Mouse (Mus musculus): Measurements from ENCODE around the gene Pgf.
"Not testable (repeated sequence)": the region's sequence is repeated elsewhere in the genome, so short reads cannot be mapped to it uniquely, and the experiment has no call there.

Gene Pgf

GRCm38 (mm10) chr12:85158801-85159200 lies 18.8 kb downstream of the Pgf start:
- no peak for DNase-seq (ENCODE audit: extremely low spot score)

- no peak for DNase-seq (ENCODE audit: extremely low spot score)
Observed at GRCm38 (mm10) chr12:85157797-85158460, 19.7 kb downstream of the Pgf start.

DNA sequence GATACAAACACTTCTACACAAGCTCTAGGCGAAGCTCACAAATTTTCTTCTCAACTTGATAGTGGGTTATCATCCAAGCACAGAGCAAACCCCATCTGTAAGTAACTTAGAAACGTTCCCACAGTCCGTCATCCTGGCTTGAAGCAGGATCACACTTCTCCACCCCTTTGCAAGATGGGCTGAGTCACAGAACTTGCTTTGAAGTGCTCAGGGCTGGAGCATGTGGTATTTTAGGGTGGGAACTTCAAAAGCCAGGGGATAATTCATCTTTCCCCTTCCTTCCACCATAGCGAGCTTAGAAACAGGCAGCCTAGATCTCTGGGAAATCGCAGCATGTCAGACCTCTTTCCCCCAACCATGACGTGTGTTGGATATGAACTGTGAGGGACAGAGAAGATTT lies 21.3 kb downstream of the Pgf start:
- DNase-seq (ENCODE audit: extremely low spot score), result no peak

DNA sequence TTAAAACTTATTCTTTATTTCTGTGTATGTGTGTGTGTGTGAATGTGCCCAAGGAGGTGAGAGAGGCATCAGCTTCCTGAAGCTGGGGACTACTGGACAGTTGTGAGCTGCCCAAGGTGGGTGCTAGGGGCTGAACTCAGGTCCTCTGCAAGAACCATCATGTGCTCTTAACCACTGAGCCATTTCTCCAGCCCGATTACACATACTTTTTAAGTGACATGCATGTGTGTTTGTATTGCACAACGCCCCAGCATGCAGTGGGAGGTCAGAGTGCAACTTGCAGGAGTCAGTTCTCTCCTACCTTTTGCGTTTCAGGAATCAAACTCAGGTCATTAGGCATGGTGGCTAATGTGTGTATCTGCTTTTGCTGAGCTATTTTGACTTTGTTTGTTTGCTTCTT lies 24.6 kb downstream of the Pgf start:
- no peak for DNase-seq (ENCODE audit: extremely low spot score)

DNA sequence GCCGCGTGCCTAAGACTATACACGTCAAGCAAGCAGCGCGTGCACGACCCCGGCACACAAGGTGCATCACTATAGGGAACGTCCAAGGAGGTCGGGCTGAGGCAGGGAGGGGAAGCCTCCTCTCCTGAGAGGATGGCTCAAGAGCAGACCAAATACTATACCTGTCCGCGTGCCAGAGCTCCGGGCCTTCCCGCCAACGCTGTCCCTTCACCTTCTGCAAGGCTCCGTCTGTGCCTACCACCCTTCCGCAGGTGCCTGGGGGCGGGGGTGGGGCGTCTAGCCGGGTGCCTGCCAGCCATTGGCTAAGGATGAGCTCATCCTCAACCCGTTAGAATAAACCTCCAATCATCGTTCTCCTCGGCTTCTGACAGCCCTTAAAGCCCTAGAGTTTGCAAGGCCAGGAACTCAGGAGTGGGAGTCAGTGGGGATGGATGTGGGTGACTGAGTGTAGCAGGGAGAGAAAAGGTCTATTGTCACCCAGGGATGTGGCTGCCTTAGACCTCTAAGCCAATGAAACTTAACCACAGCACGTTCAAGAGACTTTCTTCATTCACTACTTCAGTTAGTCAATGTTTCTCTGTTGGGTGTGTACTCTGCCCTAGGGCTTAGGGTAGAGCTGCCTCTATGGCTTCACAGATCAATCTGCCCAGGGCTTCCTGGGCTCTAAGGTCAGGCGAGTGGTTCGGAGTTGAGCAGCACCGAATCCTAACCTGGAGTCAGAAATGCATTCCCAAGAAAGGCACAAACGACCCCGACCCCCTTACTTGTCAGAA lies 26.4 kb downstream of the Pgf start, which contains the start of gene Rps6kl1:
Gene Rps6kl1, minus strand, starts transcription at position 263 of the 773 bp plus-strand sequence.
- DNase-seq (ENCODE audit: extremely low spot score), result peak; percentile 41

- DNase-seq (ENCODE audit: extremely low spot score), result no peak
Observed at GRCm38 (mm10) chr12:85150321-85151001, 27.1 kb downstream of the Pgf start.

DNA sequence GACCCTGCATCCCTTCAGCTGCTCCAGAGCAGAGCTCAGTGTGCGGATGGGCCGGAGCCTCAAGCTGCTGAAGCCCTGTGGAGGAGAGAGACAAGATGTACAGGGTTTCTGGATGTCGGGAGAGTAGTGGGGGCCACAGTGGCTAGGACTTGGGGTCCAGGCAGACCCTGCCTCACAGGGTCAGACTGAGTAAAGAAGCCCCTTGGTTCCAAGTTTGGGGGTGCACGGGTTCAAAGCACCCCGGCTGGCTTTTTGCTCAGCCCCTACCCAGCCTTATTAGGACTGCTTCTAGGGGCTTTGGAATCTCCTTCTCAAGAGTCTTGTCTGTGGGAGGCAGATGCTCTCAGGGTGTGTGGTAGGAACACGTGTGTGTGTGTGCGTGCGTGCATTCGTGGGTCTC lies 30.7 kb downstream of the Pgf start:
- DNase-seq (ENCODE audit: extremely low spot score), result no peak

DNA sequence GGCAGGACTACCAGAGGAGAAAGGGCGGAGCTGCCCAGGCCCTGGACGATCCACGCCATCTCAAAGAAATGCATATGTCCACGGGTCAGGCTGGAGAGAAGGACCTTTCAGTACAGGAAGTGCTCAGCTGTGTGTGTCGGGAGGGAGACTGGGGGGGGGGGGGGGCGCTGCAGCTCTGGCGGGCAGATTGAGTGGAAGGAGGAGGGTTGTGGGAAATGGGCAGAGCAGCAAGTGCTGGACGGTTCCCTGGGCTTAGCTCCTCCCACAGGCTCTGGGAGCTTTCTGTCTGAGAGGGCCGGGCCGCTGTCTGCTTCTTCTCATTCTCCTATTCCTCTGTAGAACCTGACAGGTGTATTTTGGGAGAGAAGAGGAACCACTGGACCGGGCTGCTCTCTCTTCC lies 31.2 kb downstream of the Pgf start:
- DNase-seq (ENCODE audit: extremely low spot score), result no peak

- DNase-seq (ENCODE audit: extremely low spot score), result no peak
Observed at GRCm38 (mm10) chr12:85145630-85146029, 32.0 kb downstream of the Pgf start.

- no peak for DNase-seq (ENCODE audit: extremely low spot score)
Observed at GRCm38 (mm10) chr12:85144821-85145220, 32.8 kb downstream of the Pgf start.

GRCm38 (mm10) chr12:85144276-85144675 lies 33.3 kb downstream of the Pgf start:
- DNase-seq (ENCODE audit: extremely low spot score), result not testable (repeated sequence)

- peak; percentile 86 for DNase-seq (ENCODE audit: extremely low spot score)
Observed at GRCm38 (mm10) chr12:85142803-85143202, 34.8 kb downstream of the Pgf start.

DNA sequence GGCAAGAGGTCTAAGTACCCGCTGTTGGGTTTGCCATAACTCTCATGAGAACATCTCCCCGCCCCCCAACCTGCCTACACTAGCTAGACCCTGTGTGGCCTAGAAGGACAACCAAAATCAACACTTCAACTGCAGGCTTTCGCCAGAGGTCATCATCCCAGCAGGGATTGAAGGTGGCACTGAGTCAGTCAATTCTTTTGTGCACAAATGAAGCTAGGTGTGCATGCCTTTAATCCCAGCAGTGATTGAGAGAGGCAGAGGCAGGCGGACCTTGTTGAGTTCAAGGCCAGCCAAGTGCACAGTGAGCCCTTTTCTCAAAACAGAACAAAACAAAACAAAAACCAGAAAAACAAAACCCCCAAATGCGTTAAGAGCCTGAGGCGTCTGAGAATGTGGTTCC lies 36.5 kb downstream of the Pgf start:
- DNase-seq (ENCODE audit: extremely low spot score), result no peak

GRCm38 (mm10) chr12:85140036-85140701 lies 37.4 kb downstream of the Pgf start:
- DNase-seq (ENCODE audit: extremely low spot score), result no peak

DNA sequence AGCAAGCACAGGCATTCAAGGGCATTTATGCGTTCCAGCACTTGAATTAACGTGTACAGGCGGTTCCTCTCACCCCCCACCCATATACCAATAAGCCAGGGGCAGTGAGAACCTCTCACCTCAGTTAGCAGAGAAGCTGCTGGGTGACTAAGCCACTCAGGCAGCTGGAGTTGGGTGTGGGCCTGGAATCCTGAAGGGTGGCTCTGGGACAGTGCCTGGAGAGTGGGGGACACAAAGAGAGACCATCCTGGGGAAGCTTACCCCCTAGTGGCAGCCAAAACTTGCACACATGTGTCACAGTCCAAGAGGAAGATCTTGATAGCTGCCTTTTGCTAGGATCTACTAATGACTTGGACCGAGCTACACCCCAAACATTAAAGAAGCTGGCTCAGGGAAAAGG lies 41.0 kb downstream of the Pgf start:
- DNase-seq (ENCODE audit: extremely low spot score), result no peak

DNA sequence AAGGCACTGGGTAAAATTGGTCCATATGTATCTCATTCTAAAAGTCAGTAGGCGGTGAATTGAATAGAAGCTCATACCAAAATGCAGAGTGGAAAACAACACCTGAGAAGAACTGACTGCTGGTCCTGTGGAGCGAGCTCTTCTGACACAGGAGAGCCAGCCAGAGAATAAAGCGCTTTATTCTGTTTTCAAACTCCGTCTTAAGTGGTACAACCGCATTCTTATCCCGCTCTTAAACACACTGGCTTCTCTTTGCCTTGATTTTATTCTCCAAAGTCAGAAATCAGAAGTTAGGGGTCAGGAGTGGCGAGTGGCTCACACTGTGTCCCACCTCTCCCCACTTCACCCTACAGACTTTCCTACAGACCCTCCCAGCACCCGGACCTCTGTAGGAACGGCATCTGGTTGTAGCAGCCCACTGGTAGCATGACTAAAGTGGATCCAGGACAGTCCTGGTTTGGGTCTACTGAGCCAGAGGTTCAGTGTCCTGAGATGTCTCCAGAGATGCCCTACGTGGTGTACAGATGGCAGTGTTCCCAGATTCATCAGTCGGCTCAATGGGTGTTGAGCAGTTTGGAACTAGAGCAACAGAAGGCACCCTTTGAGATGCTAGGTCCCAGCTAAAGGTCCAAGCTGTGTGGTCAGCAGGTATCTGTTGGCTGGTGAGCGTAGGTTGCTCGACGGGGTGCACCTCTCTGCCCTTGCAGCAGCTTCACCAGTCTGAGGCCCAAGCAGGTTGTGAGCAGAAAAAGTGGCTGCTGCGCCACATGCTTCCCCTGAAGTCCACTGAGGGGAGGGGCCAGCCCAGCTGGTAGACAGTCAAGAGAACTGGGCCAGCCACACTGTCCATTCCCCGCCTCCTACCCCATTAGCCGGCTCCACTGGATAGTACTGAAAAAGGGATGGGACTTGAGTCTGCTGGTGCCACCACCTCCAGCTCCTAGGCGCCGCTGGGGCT lies 41.8 kb downstream of the Pgf start:
- no peak for DNase-seq (ENCODE audit: extremely low spot score)

- no peak for DNase-seq (ENCODE audit: extremely low spot score)
Observed at GRCm38 (mm10) chr12:85134043-85134794, 43.4 kb downstream of the Pgf start.

DNA sequence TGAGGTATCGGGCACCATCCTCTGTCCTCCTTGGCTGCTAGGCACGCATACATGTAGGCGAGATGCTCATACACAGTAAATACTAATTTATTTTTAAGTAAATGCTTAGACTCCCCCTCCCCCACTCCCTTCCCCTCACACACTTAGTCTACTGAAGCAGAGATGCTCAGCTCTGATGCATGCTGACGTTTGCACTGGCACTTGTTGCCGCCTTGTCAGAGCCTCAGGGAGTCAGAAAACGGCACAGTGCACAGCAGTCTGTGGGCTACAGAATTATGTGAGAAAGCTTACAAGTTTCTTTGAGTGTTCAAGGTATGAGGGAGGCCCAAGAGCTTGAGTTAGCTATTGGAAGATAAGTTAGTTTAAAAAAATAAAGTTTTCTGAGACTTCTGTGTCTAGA lies 46.2 kb downstream of the Pgf start:
- no peak for DNase-seq (ENCODE audit: extremely low spot score)

DNA sequence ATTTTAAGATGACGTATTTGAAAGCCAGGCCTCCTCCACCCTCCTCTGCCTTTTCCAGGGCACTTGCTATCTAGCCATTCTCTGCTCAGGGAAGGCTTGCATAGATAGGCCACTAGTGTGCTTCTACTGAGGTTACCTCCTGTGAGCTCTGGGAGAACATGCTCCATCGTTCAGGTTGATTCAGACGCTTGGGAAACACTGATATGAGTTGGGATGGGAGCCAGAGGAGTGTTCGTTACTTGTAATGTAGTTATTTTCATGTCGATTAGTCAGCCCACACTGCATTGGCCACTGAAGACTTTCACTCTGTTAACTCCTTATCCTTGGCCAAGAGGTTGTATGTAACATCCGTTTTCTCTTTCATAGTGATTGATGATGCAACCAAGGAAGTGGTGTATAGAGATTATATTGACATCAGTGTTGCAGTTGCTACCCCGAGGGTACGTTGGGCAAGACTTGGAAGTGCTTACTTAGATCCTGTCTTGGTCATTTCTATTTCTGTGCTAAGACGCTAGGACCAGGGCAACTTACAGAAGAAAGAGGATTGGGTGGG lies 48.1 kb downstream of the Pgf start:
- no peak for DNase-seq (ENCODE audit: extremely low spot score)

DNA sequence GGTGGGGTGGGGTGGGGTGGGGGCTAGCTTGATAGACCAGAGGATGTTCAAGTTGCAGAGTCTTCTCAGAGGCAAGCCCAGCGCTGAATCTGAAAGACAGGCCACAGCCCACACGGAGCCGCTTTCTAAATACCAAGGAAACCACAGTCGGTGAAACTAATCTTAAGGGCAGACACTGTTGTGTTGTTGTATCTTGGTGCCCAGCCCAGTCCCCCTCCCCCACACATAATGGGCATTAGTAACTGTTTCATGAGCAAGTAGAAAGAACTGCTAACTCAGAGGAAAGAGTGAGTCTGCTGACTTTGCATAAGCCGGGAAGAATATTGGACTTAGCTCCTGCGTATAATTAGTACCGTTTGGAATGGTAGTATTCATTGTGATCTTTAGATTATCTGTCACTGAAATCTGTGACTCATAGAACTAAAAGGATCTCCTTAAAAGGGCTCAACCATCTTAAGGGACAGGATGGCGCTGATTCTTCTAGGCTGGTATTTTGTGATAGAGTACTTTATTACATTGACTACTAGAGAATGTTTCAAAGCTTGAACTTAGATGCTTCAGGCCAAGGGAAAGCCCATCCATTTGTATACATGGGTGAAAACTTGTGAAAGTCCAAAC lies 50.5 kb downstream of the Pgf start:
- no peak for DNase-seq (ENCODE audit: extremely low spot score)
